Mouse (Mus musculus) cerebellum, postnatal 14 days (tissue): ENCODE measurements at regions not wholly inside any gene's neighbourhood (a gene's known extent, or its start where the extent isn't known, plus 50 kb on each side); places are given as distances from the start of the nearest gene placed in this dataset.

Source experiments
- DNase-seq, 2 experiments: peaks; one replicate each; pipeline ENCODE4 v3.0.0; 2021; ENCODE audit warnings: mixed read lengths in 2 of 2

DNA sequence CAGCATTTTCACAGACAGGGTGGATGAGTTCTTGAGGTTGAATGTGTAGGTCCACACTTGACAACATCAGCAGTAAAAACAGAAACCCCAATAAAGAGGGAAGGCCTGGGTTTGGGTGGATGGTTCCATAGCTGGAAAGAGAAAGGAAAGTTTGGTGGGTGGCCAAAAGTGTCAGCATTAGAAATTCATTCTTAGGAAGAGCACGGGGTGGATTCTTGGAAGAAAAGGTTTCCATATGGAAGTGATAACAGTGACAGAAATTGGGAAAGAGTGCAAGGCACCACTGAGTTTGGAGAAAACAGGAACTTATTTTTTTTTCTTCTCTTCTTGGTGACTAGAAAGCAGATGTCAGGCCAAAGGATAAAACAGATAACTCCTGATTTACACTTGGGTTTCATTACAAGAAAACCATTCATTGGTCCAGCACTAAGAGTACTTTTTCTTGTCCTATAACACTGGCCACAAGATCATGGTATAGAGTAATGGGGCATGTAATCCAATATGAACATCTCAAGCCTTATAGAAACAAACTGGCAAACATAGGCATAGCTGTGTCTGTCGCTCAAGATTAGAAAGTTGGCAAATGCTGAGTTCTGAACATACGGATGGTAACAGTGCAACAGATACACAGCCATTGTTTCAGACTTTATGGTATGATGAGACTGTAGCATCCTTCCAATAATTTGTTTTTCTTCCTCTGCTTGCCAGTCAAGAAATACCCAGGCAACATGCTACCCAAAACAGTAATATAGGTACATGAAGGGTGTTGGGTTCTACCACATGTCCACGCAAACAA is 209.7 kb upstream of the Pard3b start:
- no peak for DNase-seq

DNA sequence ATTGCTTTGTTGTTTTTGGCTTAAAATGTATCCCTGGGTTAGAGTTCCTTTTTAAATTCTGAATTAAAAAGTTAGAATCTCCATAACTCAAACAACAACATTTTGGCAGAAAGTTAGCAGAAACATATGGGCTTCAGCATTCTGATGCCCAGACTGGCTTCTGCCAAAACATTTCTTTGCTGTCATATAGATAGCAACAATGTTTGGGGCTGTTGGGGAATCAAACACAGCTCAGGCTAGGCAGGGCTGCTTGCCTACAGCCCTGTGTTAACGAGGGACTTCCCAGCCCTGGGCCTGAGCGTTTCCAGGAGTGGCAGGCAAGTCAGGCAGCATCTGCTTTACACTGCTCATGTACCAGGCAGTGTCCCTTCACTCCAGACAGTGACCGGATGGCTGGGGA is 201.0 kb upstream of the Pard3b start:
- no peak for DNase-seq

DNA sequence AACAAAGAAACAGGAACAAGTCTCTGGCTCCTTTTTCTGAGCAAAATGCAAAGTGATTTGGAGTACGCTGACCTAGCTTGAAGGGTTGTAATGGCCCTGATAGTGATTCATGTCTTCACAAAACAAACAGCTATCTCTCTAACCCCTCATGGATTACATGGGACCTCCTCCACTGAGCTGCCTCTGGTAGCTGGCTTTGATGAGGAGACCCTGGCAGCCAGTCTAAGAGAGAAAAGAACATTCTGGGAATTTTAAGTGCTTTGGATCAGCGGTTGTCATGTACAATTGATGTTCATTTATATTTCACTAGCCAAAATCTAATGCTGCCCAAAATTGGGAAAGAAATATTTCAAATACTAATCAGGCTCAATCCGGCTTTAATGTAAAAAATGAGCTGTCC is 177.2 kb upstream of the Pard3b start:
- no peak for DNase-seq

DNA sequence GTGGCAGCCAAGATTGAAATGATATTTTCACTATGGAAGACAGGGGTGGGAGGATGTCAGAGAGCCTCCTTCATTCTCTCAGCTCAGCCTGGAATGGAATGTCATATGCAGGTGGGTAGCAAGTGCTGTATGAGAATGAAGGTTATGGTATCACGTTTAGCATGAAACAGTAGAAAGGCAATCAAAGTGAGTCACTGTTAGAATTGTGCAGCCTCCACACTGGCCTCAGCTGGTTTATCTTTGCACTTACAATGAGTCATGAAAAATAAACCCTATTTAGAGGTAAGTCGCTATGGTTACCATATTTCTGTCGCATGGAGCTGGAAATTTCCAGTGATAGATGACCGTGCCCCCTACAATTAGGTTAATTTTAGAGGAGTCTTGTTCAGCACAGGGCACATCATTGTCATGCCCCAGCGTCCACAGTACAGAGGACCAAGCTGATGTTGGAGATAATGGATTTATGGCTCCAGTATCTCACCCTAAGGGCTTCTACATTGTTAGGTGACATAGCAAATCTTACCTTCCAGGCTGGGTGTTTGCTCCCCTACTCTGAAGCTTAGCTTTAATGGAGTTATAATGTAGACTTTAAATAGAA is 167.9 kb upstream of the Pard3b start:
- no peak for DNase-seq

DNA sequence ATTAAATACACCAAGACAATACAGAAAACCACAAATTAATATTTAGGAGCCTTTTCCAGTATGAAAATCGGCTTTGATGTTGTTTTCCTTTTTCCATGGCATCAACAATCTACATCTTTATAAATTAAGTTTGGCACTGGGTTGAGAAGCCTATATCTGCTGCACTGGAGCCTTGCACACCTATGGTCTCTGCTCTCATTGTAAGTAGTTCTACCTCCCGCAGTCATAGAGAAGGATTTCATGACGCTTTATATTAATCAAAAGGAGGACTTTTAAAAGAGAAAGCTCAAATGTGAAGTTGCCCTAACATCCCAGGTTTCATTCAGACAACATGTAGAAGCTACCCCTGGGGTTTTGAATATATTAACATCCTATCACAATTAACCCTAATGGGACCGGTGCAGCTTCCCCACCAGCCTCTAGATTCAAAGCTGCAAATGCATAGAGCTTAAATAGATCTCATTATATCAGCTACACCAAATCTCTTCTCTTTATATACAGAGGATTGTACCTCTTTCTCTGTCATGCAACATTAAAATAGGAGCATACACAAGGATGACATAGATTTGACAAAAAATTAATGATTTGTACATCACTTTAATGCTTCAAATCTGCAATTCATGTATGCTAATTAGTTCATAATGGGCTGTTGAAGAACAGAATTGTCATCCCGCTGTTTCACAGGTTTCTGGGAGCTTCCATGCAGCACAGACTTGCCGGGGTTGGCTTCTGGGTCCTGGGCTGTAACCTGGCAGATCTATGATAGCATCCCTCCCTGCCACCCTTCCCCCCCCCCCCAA is 166.6 kb upstream of the Pard3b start:
- peak; percentile 1 to 6 for DNase-seq

DNA sequence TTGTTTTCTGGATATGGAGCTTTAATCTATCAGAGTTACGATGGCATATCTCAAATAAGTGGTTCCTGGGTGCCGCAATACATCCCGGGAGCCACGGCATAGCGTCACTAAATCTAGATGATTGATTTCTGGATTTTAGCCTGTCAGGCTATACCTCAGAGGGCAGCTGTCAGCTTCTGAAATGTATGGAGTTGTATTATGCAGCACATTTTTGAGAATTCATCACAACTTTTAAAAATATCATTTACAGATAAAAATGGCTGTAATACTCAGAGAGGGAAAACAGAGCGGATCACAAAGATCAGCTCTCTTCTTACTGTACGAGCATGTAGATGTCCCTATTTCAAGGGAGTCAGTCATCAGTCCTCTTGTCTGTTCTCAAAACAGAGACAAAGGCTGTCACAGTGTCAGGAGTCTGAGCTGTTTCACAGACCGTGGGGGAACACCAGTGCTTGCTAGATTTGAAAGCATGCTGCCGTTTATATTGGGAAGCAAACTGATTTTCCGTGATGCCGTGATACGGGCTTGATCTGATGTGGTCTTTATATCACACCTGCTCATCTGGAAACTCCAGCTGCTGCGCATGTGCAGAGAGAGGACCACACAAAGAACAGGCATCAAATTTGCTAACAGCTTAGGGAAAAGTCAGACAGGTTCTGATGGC is 165.9 kb upstream of the Pard3b start:
- peak; percentile 1 to 4 for DNase-seq

DNA sequence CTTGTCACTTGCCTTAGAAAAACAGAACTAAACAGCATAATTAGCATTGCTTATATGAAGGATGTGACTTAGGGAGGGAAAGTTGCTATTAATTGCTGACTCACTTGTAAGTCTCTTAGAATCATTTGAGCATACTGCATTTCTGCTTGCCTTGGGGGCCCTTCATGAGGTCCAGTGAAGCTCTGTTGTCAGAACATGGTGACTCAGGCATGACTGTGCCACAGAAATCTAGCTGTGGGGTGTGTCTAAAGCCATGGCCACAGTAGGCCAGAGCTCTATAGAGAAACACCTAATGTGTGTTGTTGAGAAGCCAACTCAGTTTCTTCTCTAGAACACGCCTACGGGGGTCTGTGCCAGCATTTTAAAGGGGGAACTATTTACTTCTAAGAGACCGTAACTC is 153.2 kb upstream of the Pard3b start:
- DNase-seq: no peak

DNA sequence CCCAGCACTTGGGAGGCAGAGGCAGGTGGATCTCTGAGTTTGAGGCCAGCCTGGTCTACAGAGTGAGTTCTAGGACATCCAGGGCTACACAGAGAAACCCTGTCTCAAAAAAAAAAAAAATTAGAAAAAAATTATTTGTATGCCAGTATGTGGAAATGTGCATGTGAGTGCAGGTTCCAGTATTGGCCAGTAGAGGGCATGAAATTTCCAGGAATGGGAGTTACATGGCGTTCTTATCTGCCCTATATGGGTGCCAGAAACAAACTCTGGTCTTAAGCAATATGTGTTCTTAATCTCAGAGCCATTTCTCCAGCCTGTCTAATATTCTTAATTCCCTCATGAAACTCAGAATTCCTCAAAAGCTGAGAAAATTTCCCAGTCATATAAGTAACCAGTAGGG is 113.7 kb upstream of the Pard3b start:
- DNase-seq: no peak

DNA sequence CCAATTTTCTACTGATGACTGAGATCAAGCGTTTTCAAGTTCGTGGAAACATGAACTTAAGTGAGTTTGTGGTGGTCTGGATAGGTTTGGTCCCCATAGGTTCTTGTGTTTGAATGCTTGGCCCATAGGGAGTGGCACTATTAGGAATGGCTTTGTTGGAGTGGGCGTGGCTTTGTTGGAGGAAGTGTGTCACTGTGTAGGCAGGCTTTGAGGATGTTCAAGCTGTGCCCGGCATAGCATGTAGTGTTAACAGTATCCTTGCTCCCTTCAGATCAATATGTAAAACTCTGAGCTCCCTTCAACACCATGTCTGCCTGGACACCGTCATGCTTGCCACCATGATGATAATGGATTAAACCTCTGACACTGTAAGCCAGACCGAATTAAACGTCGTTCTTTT is 112.7 kb upstream of the Pard3b start:
- DNase-seq: no peak

DNA sequence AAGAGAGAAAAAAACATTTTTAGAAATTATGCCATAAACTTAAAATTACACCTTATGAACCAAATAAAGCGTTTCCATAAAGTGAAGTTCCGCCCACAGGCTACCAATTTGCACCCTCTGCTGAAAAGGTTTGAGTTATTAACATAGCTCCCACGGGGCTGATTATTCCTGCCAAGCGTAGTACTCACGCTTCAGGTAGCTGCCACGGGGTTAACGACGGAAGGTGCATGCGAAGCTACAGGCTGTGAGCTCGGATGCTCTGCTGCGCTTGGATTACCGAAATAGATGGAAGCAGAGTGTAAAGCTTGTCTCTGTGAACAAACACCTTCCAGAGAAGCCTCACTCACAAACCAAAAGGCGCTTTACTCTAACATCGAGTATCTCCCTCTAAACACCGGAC is 109.9 kb upstream of the Pard3b start:
- no peak for DNase-seq

DNA sequence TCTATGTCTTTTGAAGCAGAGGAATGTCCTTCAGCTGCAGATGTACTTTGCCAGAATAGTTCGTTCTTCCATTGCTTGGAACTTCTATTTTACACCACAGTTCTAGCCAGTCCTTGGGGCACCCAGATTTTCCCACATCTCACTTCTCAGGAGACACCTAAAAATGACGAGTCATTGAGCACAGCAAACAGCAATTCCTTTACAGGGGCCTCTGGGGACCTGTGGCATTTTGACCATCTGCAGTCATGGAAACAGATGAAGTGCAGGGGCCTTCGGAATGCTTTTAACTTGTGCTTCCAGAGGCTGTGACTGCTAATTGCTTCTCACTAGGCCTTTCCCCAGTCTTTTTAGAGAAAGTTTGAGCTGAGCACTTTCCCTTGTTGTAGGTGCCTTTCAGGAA is 108.5 kb upstream of the Pard3b start:
- DNase-seq: no peak

DNA sequence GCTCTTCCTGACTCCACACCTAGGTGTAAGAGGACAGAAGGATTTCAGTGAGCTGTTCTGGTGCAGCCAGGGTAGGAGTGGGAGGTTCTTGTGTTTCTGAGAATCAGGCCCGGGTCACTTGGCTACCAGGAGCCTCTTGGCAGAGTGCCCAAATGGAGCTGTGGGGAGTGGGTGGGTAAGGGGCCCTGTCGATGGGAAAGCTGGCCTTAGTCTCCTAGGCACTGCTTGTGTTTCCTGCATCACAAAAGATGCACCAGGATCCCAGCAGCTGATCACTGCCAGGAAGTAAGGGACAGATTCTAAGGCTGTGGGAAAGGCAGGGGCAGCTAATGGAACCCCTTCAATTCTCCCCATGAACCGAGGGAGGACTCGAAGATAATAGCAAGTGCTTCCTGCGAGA is 107.1 kb upstream of the Pard3b start:
- peak; percentile 10 to 24 for DNase-seq

DNA sequence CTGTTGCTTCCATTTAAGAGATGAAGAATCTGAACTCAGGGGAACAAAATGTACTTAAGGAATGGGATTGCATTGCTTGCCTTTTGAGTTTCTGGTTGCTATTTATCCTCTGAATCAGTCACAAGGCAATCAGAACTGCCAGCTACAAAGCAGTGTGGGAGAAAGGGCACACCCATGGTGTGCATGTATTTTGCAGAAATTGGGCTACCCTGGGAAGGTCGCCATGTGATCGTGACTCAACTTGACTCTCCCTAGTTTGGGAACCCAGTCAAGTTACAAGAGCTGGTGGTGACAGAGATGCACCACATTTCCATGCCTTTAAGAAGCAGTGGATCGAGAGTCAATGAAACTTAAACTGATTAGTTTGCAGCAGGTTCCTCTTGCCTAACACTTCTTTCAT is 98.5 kb upstream of the Pard3b start:
- DNase-seq: no peak

DNA sequence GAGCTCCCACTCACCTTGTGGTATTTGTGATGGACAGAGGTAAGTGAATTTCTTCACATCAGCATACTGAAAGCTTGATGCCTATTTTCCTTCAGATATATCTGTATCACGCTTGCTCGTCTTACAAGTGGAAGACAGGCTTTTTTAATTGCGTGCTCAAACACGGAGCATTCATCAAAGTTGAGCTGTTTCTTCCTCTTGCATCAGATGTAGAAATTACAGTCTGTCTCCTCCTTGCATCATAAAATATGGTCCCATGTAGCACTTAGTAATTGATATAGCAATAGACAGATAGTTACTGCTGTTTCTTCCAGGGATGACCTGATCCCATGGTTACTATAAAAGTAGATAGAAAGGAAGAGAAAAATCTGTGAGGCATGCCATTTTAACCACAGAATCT is 97.5 kb upstream of the Pard3b start:
- no peak for DNase-seq

DNA sequence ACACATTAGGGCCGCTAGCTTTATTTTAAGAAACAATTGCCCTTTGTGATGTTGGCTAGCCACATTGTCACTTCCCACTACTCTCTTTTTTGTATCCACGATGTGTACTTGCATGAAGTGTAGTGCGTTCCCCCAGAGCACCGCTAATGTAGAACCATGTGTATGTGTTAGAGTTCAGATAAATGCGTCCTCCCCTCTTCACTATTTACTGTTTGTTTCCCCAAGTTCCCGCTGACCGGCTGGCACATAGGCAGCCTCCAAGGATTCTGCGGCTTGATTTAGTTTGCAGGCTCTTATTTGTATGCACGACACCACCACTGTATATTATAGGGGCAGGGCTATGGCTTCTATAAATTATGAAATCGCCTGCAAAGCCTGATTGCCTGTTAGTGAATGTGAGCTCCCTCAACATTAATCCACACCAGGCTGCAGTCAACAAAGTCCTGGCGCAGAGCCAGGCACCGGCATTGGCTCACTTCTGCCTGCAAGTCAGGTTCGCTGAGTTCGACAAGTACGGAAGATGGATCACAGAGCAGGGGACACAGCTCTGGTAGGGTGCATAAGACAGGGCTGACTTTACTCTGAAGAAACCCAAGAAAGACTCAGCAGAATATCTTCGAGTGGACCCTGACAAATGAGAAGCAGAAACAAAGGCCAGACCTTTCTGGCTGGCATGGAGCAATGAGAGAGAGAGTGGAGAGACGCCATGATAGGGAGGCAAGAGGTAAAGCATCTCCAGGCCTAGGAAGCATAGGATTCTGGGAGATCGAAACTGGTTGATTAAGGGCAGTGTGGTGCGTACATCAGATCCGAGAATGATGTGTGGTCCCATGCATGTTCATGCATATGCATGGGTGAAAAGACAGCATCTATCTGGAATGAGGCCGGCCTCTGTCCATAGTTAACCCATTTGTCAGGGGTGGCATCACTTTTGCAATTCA is 85.8 kb upstream of the Pard3b start:
- DNase-seq: peak; percentile 78 to 81

DNA sequence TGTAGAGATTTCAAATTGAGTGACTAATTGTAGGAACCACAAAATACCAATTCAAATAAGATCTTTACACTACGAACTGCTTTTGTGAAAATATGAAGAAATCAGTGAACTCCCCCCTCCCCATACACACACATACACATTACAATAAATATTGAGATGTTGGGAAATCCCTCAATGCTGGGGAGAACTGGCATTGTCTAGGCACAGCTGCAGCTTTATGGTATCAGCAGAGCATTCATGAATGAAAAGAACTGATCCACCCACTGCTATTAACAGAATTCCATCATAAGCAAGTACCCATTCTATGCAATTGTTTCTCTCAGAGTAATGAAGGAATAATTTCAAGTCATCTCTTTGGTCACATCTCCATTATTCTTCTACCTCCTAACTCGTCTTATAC is 79.1 kb upstream of the Pard3b start:
- DNase-seq: no peak

DNA sequence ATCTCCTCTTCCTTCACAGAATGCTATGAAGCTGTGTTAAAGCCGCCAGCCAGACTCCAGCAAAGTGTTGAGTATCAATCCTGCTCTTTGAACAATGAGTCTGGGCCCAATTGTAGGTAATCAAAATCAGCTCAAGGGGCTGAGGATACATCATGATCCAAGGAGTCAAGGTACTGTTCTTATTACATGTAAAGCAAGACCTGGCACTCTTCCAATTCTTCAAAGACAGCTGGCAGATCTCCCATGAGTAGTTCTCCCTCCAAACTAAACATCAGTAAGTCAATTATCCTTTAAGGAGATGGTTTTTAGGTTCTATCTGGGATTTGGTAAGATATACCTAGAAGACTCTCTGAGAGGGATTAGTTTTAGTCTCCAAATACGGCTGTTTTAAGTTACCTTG is 76.5 kb upstream of the Pard3b start:
- DNase-seq: no peak

DNA sequence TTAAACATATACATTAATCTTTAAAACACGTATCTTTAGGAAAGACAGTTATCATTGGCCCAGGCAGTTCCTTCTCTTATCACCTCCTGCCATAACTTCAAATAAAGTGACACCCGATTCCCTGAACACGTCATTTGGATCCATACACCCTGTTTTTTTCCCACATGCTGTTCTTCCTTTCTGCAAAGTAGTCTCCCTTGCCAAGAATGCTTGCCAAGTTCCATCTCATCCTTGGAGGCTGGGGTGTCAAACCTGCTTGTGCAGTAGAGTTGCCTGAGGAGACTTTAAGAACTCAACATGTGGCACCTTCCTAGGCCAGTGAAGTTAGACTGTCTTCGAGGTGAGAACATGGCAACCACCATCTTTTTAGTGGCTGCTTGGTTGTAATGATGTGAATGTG is 73.2 kb upstream of the Pard3b start:
- DNase-seq: no peak

DNA sequence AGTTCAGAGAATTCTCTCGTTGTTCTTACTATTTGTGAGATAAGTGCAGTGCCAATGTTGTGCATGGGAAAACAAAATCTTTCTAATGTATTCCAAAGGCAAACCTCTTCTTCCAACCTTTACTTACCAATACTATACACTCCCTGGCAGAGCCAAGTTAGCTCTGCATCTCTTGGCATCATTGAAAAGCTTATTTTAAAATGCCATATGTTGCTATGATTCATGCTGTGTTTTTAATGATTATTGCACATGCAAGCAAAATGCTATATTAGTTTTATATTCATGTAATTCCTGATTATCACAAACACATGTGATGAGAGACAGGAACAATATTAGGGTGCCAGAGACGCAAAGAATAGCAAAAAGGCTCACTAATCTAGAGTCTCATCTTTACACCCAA is 64.3 kb upstream of the Pard3b start:
- no peak for DNase-seq

DNA sequence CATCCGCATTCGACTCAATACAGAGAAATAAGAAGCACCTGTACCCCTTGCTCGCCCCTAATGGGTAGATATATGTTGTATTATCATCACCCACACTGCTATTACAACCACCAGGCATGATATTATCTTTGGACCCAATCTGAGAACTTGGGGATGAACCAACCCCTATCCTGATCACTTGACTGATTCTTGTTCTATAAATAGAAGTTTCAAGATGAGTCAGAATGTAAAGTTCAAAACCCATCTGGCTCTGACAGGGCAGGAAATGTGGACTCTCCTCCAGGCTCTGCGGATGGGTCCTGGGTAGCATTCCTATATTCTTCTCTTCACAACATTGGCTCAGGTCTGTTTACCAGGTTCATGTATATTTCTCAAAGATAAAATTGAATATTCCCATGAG is 61.9 kb upstream of the Pard3b start:
- no peak for DNase-seq

DNA sequence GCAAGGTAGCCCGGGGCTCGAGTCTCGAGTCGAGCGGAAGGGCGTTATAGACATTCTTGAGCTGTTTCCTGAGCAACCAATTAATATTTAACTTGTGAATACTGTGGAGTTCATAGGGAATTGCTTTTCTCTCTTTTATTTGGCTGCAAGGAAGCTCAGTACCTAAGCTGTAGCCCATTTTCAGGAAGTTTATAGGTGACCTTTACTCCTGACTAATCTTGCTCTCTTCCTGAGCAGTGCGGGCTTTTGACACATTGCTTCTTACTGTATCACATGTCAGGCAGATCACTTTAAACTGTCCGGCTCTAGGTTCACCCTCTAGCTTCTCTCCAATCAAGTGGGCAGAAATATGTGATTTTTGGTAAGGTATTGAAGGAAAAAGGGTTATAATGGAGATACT is 51.4 kb upstream of the Pard3b start:
- DNase-seq: no peak
